Mouse (Mus musculus): ENCODE results near the gene Srgap2.

- no peak for TF ChIP-seq POLR2A (IDR thresholded peaks at IDR 0.05; ENCODE audit: extremely low read depth, insufficient read depth, low read length)
- TF ChIP-seq CTCF (IDR thresholded peaks at IDR 0.05; ENCODE audit: extremely low read depth, insufficient read depth, low read length) = no peak
Observed at GRCm38 (mm10) chr1:131436609-131437008, 90.5 kb downstream of the Srgap2 start.

Measured in cortical plate, adult 2 months (tissue).